Mouse (Mus musculus) neural tube, embryonic 12.5 days (tissue): ENCODE data around the gene Galt. TPM values are rescaled to one million over a fixed set of nuclear protein-coding genes. Genes with fewer than 3 reads are reported as not detected.

Experiments used
- polyA plus RNA-seq: library from polyadenylated mRNA; unstranded; fragments of >200 nt; fragmentation: Nextera tagmentation; extraction: Ambion mirVana; gene quantifications from 2 replicates; pipeline ENCODE4 v1.2.1, GENCODE M21; 2016

Galt gene
- polyA plus RNA-seq, 1 experiment from 2014 or later = 27.3 TPM

Other genes with a start within 250 kb of the Galt start
- 3.7 and 5.1 TPM in 2 replicates for gene 1110017D15Rik, start 237.9 kb upstream of the Galt start, polyA plus RNA-seq
- 17.4 and 18.3 TPM in 2 replicates for gene Fam219a, start 185.7 kb upstream of the Galt start, polyA plus RNA-seq
- gene Dnaic1, start 185.5 kb upstream of the Galt start, polyA plus RNA-seq = 1.8 and 1.9 TPM in 2 replicates
- 73.6 and 74.1 TPM in 2 replicates for gene Enho, start 114.9 kb upstream of the Galt start, polyA plus RNA-seq
- 32.8 and 36.4 TPM in 2 replicates for gene Cntfr, start 58.1 kb upstream of the Galt start, polyA plus RNA-seq
- gene Il11ra1, start 55.2 kb upstream of the Galt start, polyA plus RNA-seq = 73.3 and 79.5 TPM in 2 replicates
- gene Rpp25l, start 41.7 kb upstream of the Galt start, polyA plus RNA-seq = 65.9 and 66.9 TPM in 2 replicates
- gene Dctn3, start 32.1 kb upstream of the Galt start, polyA plus RNA-seq = 225 and 233 TPM in 2 replicates
- gene Arid3c, start 24.1 kb upstream of the Galt start, polyA plus RNA-seq = 1.4 and 1.5 TPM in 2 replicates
- gene Sigmar1, start 929 bp downstream of the Galt start, polyA plus RNA-seq = 60.7 and 63.7 TPM in 2 replicates
- 133 and 136 TPM in 2 replicates for gene Ccl27a, start 19.0 kb downstream of the Galt start, polyA plus RNA-seq
- gene Gm21541, start 148.4 kb downstream of the Galt start, polyA plus RNA-seq = not detected in 2 replicates
- gene Gm20878, start 186.3 kb downstream of the Galt start, polyA plus RNA-seq = 4.6 TPM in 2 replicates
- 0.23 TPM in 1 of 2 replicates, not detected in the other for gene Fam205a4, start 210.8 kb downstream of the Galt start, polyA plus RNA-seq